Mouse (Mus musculus): ENCODE data around the gene Crip1. TPM values are rescaled to one million over a fixed set of nuclear protein-coding genes. Genes with fewer than 3 reads are reported as not detected.

Crip1 gene
- polyA plus RNA-seq, 1 experiment from 2014 or later: 30.6 TPM

DNA sequence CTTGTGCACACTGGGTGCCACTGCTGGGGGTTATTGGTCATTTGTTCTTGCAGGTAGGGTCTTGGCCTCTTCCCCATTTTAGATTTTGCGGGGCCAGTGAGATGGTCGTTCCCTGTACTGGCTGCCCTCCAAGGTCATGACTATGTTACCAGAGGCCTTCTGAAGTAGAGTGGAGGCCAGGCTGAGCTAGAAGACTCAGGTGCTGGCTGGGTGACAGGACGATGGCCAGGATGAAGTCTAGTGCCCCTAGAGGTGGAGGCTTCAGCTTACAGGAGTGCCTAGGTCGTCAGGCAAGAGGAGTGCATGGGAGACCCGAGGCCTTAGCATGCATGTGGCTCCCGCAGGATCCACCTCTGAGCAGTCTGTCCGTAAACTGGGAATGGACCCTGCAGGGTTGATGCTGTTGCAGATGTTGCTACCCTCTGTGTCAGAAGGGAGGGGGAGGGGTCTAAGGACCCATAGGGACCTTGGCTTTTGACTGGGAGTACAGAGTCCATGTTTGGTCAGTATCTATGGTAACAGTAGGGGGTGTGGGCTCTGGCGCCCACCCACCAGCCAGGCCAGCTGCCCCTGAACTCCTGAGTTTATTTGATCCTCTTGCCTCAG, 42.2 kb upstream of the Crip1 start:
- Histone ChIP-seq H3K9me3 (ENCODE audit: control insufficient read depth, low read length) (no peaks in the 10 kb centered on the region), H3K36me3 (ENCODE audit: control insufficient read depth, insufficient read depth) (no peaks in the 10 kb centered on the region), H3K9ac (replicated peaks; ENCODE audit: low read depth, low read length) (no peak overlapping the region), H3K27ac (ENCODE audit: low read length) (no peak overlapping the region), H3K27me3 (replicated peaks; ENCODE audit: control insufficient read depth, insufficient read depth, low read length) (no peaks in the 10 kb centered on the region), H3K4me1 (replicated peaks; ENCODE audit: control insufficient read depth, insufficient read depth, low read length) (peaks cover 22% of the 10 kb centered on the region), H3K4me2 (ENCODE audit: low read length) (no peak overlapping the region), H3K4me3 (replicated peaks; ENCODE audit: low read length) (no peak overlapping the region)
- no peak for ATAC-seq
- 88% methylated on average over 8 of the region's 8 CpGs for WGBS

DNA sequence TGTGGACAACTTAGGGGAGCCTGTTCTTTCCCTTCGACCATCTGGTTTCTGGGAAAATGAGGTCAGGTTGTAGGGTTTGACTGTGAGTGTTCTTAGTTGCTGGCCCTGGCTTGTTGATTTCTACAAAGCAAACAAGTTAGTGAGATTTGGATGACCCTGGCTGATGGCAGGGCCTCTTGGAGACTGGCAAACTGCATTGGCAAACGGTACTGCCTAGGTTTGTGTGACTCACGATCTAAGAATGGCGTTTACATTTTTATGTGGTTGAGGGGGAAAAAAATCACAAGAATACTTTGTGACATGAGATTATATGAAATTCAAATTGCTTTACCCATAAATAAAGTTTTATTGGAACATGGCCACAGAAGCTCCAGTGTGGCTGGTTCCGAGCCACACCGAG, 39.7 kb upstream of the Crip1 start:
- ATAC-seq: no peak
- no peak overlapping the region for H3K4me2 ChIP-seq (ENCODE audit: low read length)
- no peak overlapping the region for H3K9ac ChIP-seq (replicated peaks; ENCODE audit: low read depth, low read length)
- no peaks in the 10 kb centered on the region for H3K9me3 ChIP-seq (ENCODE audit: control insufficient read depth, low read length)
- no peak overlapping the region for H3K27ac ChIP-seq (ENCODE audit: low read length)
- 85% methylated on average over 6 of the region's 6 CpGs for WGBS
- H3K27me3 ChIP-seq (replicated peaks; ENCODE audit: control insufficient read depth, insufficient read depth, low read length): no peaks in the 10 kb centered on the region
- no peaks in the 10 kb centered on the region for H3K36me3 ChIP-seq (ENCODE audit: control insufficient read depth, insufficient read depth)
- H3K4me1 ChIP-seq (replicated peaks; ENCODE audit: control insufficient read depth, insufficient read depth, low read length): no peaks in the 10 kb centered on the region
- H3K4me3 ChIP-seq (replicated peaks; ENCODE audit: low read length): no peak overlapping the region

DNA sequence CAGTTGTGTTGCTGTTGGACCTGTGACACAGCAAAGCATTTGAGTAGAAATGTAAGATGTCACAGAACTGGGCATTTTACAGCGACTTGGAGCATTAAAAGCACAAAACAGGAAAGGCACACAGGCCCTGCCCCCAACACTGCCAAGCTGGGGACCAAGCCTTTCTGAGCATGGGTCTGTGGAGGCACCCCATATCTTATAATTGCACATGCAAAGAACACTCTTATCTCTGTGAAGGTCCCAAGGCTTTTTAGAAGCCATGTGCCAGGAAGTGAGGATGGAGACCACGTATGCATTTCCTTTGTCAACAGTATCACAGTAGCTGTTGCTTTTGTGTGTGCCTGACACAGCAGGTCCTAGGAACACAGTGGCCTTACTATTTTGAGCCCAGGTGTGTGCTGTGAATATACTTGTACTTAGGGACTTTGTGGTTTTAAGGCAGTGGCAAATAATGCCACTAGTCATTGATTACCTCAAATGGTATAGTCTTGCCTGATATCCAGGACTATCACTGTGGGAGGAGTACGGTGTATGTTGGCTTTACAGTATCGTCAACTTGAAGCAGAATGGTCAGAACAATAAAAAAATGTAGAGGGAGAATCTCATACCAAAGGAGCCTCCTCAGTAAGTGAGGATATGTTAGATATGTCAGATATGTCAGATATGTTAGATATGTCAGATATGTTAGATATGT, 38.5 kb upstream of the Crip1 start:
- ATAC-seq: no peak
- whole genome bisulfite sequencing: 86% methylated on average over 4 of the region's 4 CpGs

DNA sequence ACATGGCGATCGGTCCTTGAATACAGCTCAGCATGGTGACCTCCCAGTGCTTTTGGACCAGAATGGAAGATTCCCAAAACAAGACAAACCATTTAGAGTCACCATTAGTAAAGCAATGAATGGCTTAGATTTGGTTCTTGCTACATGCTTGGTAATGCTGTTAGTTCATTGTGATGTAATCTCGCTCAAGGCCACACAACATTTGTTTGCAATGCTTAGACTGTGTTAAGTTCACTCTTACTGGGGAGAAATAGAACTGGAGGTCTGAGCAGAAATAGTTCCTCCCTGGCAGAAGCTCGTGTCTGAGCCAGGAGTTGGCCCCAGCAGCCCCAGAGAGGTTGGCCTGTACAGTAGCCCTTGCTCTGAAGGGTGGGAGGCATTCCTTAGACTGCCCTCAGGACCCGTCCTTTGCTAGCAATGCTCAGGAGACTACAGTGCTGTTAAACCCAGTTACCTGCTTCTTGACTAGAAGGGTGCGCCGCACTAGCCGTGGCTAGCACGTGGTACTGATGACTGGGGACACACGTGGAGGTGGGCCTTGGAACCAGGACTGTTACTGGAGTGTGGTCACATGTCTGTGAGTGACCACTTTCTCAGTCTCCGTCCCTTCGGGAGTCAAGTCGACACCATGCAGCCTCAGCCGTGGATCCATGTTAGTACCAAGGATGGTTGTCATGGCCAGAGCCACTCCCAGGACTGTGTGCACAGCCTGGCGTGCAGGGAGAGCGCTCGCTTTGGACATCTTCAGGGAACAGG, 37.4 kb upstream of the Crip1 start:
- WGBS: 87% methylated on average over 17 of the region's 17 CpGs
- ATAC-seq: no peak

More for the DNA sequence above, 38.5 kb upstream of the Crip1 start:
- no peaks in the 10 kb centered on the region for H3K4me1 ChIP-seq (replicated peaks; ENCODE audit: control insufficient read depth, insufficient read depth, low read length)
- H3K4me2 ChIP-seq (ENCODE audit: low read length): no peak overlapping the region
- H3K4me3 ChIP-seq (replicated peaks; ENCODE audit: low read length): no peak overlapping the region
- H3K27me3 ChIP-seq (replicated peaks; ENCODE audit: control insufficient read depth, insufficient read depth, low read length): no peaks in the 10 kb centered on the region
- H3K9ac ChIP-seq (replicated peaks; ENCODE audit: low read depth, low read length): no peak overlapping the region
- no peak overlapping the region for H3K27ac ChIP-seq (ENCODE audit: low read length)
- H3K9me3 ChIP-seq (ENCODE audit: control insufficient read depth, low read length): no peaks in the 10 kb centered on the region
- H3K36me3 ChIP-seq (ENCODE audit: control insufficient read depth, insufficient read depth): 0 out of 2 replicates have a peak, but pooled peaks cover 2% of the 10 kb centered on the region

DNA sequence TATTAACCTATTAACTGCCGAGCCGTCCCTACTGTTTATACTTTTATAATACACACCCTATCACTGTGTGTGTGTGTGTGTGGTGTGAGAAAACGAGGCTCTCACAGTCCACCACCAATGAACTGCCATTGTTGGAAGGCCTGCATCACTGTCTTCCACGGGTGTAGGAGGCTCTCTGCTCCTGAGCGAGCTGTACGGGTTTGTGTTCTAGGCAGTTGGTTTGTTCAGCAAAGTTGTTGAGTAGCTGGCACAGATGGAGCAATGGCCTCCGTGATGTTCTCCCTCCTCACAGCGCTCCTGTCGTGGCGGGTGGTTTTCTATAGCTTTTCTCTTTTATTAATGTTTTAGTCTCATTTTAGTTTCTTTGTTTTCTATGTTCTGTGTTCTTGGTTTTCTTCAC, 36.3 kb upstream of the Crip1 start:
- Histone ChIP-seq H3K9ac (replicated peaks; ENCODE audit: low read depth, low read length) (no peak overlapping the region), H3K4me3 (replicated peaks; ENCODE audit: low read length) (no peak overlapping the region), H3K4me1 (replicated peaks; ENCODE audit: control insufficient read depth, insufficient read depth, low read length) (no peaks in the 10 kb centered on the region), H3K27me3 (replicated peaks; ENCODE audit: control insufficient read depth, insufficient read depth, low read length) (no peaks in the 10 kb centered on the region), H3K4me2 (ENCODE audit: low read length) (no peak overlapping the region), H3K9me3 (ENCODE audit: control insufficient read depth, low read length) (no peaks in the 10 kb centered on the region), H3K27ac (ENCODE audit: low read length) (no peak overlapping the region), H3K36me3 (ENCODE audit: control insufficient read depth, insufficient read depth) (peaks cover 9% of the 10 kb centered on the region; the same call in 1 of the 2 replicates)
- no peak for ATAC-seq
- 77% methylated on average over 10 of the region's 10 CpGs for WGBS

More for the DNA sequence above, 37.4 kb upstream of the Crip1 start:
- Histone ChIP-seq H3K9ac (replicated peaks; ENCODE audit: low read depth, low read length) (no peak overlapping the region), H3K36me3 (ENCODE audit: control insufficient read depth, insufficient read depth) (0 out of 2 replicates have a peak, but pooled peaks cover 4% of the 10 kb centered on the region), H3K4me3 (replicated peaks; ENCODE audit: low read length) (no peak overlapping the region), H3K9me3 (ENCODE audit: control insufficient read depth, low read length) (no peaks in the 10 kb centered on the region), H3K27me3 (replicated peaks; ENCODE audit: control insufficient read depth, insufficient read depth, low read length) (no peaks in the 10 kb centered on the region), H3K4me2 (ENCODE audit: low read length) (no peak overlapping the region), H3K4me1 (replicated peaks; ENCODE audit: control insufficient read depth, insufficient read depth, low read length) (no peaks in the 10 kb centered on the region), H3K27ac (ENCODE audit: low read length) (no peak overlapping the region)

DNA sequence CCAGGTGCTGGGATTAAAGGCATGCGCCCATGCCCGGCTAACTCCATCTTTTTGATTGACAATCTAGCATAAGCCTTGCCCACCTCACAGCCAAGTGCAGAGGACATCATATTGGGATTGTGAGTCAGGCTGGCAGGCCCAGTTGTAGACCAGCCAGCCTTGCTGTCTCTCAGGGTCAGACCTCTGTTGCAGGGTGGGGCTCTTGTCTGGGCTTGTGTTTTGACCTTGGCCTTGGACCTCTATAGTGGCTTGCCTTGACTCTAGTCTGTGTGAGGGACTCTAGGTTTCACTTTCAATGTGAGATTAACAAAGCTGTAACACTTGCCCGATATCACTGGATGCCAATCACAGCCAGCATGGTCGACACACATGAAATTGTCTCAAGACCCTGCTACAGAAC, 32.0 kb upstream of the Crip1 start:
- peaks cover 18% of the 10 kb centered on the region; the same call in 1 of the 2 replicates for H3K36me3 ChIP-seq (ENCODE audit: control insufficient read depth, insufficient read depth)

DNA sequence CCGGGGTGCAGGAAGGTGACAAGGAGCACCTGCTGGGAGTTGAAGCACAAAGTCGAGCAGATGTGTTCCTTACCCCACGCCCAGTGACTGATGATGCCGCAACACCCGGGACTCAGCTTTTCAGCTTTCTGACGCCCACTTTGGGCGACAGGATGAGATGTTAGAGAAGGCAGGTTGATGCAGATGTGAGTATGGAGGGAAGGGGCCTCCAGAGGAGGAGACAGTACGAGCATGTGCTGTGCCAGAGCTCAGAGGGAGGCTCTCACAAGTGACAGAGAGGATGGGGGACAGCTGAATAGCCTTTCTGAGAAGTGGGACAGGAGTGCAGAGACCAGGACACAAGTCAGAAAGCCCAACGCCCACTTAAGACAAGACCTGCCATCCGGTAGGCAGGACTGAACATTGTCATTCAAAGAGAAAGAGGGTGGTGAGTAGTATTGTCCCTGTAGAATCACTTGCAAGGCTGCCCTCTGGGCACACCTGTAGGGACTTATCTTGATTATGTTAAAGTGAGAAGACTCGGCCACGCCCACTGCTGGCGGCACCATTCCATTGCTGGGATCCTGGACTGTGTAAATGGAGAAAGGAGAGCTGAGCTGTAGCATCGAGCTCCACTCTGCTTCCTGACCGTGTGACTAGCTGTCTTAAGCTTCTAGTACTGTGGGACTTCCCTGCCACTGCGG, 31.1 kb upstream of the Crip1 start:
- WGBS: 84% methylated on average over 16 of the region's 16 CpGs
- no peak for ATAC-seq
- Histone ChIP-seq H3K9me3 (ENCODE audit: control insufficient read depth, low read length) (no peaks in the 10 kb centered on the region), H3K36me3 (ENCODE audit: control insufficient read depth, insufficient read depth) (peaks cover 18% of the 10 kb centered on the region; the same call in 1 of the 2 replicates), H3K27ac (ENCODE audit: low read length) (no peak overlapping the region), H3K9ac (replicated peaks; ENCODE audit: low read depth, low read length) (no peak overlapping the region), H3K27me3 (replicated peaks; ENCODE audit: control insufficient read depth, insufficient read depth, low read length) (no peaks in the 10 kb centered on the region), H3K4me3 (replicated peaks; ENCODE audit: low read length) (no peak overlapping the region), H3K4me1 (replicated peaks; ENCODE audit: control insufficient read depth, insufficient read depth, low read length) (no peaks in the 10 kb centered on the region; the same call in 1 of the 2 replicates), H3K4me2 (ENCODE audit: low read length) (no peak overlapping the region)

More for the DNA sequence above, 32.0 kb upstream of the Crip1 start:
- WGBS: 88% methylated on average over 4 of the region's 4 CpGs
- no peaks in the 10 kb centered on the region; the same call in 1 of the 2 replicates for H3K4me1 ChIP-seq (replicated peaks; ENCODE audit: control insufficient read depth, insufficient read depth, low read length)
- H3K27ac ChIP-seq (ENCODE audit: low read length): no peak overlapping the region
- H3K4me2 ChIP-seq (ENCODE audit: low read length): no peak overlapping the region
- ATAC-seq: no peak
- no peak overlapping the region for H3K9ac ChIP-seq (replicated peaks; ENCODE audit: low read depth, low read length)
- no peak overlapping the region for H3K4me3 ChIP-seq (replicated peaks; ENCODE audit: low read length)
- no peaks in the 10 kb centered on the region for H3K9me3 ChIP-seq (ENCODE audit: control insufficient read depth, low read length)
- no peaks in the 10 kb centered on the region for H3K27me3 ChIP-seq (replicated peaks; ENCODE audit: control insufficient read depth, insufficient read depth, low read length)

DNA sequence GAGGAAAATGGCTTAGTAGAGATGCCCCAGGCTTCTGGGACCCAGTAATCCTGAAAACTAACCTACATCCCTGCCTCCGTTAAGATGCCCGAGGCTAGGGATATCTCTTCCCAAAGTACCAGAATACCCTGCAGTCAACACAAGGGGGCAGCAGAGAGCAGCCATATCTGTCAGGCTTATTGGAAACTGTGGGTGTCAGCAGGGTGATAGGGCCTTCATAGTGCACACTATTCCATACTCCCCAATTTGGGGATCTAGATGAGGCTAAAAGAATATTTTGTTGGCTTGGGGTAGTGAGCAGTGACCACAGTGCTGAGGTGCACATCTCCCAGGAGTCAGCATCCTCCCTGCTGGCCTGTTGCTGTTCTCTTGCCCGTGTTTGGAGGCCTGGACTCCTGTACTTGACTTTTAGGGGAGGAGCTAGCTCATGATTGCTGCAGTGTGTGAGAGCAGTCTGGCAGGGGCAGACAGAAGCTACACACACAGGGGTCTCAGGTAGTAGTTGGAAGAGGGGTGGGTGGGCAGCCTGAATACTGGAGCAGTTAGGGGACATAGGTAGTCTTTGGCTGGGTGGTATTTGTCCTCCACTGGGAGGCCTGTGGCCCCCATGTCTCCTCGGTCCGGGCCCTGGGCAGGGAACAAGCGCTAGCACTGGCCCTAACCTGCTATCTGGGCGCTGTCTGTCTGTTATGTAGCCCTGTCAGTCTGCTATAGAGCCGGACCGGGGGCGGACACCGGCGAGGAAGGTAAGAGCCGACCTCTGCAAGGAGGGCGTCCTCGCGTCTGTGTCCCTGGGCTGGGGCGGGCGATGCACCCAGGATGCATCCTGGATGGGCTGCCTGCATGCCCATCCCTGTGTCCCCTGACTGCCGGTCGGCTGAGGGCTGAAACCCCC, 26.4 kb upstream of the Crip1 start:
- Histone ChIP-seq H3K4me1 (replicated peaks; ENCODE audit: control insufficient read depth, insufficient read depth, low read length) (no peaks in the 10 kb centered on the region; the same call in 1 of the 2 replicates), H3K27ac (ENCODE audit: low read length) (no peak overlapping the region), H3K36me3 (ENCODE audit: control insufficient read depth, insufficient read depth) (peaks cover 32% of the 10 kb centered on the region), H3K9me3 (ENCODE audit: control insufficient read depth, low read length) (no peaks in the 10 kb centered on the region), H3K4me3 (replicated peaks; ENCODE audit: low read length) (no peak overlapping the region), H3K4me2 (ENCODE audit: low read length) (no peak overlapping the region), H3K9ac (replicated peaks; ENCODE audit: low read depth, low read length) (no peak overlapping the region), H3K27me3 (replicated peaks; ENCODE audit: control insufficient read depth, insufficient read depth, low read length) (no peaks in the 10 kb centered on the region)
- ATAC-seq: peak; percentile 74
- 85% methylated on average over 20 of the region's 20 CpGs for WGBS

All from forebrain, embryonic 16.5 days (tissue).